Mouse (Mus musculus): ENCODE results near the gene Gm17334. TPM values are rescaled to one million over a fixed set of nuclear protein-coding genes. Genes with fewer than 3 reads are reported as not detected.

Gene Gm17334
- total and polyA plus RNA-seq, 3 experiments, result 0.47 to 1.8 TPM; not detected in 1

GRCm38 (mm10) chr11:53800975-53801374 is 28.0 kb upstream of the Gm17334 start:
- Histone ChIP-seq H3K4me1 (ENCODE audit: control insufficient read depth, insufficient read depth, low read length) (peaks cover 24% of the 10 kb centered on the region), H3K79me2 (replicated peaks; ENCODE audit: control insufficient read depth, insufficient read depth, low read length) (no peaks in the 10 kb centered on the region), H3K27me3 (ENCODE audit: control insufficient read depth, insufficient read depth, low read length) (no peaks in the 10 kb centered on the region), H3K36me3 (ENCODE audit: control insufficient read depth, insufficient read depth, low read length) (peaks cover 6% of the 10 kb centered on the region; the same call in 1 of the 2 replicates), H3K9ac (ENCODE audit: low read depth, low read length) (no peak overlapping the region), H3K27ac (no peak overlapping the region), H3K4me3 (no peak overlapping the region)
- TF ChIP-seq CTCF (IDR thresholded peaks at IDR 0.05) (no peak), POLR2A (IDR thresholded peaks at IDR 0.05; ENCODE audit: insufficient read depth, low read depth, low read length) (no peak), EP300 (IDR thresholded peaks at IDR 0.05; ENCODE audit: insufficient read depth, low read depth, low read length) (no peak)
- no peak for DNase-seq
- intact Hi-C loops (cut with DNase I), result no loop called here
- 84% methylated on average over 5 of the region's 5 CpGs for WGBS

GRCm38 (mm10) chr11:53800036-53800435 is 27.0 kb upstream of the Gm17334 start:
- peak overlapping the region; percentile 80 for H3K27ac ChIP-seq
- TF ChIP-seq EP300 (IDR thresholded peaks at IDR 0.05; ENCODE audit: insufficient read depth, low read depth, low read length) (no peak), CTCF (IDR thresholded peaks at IDR 0.05) (no peak), POLR2A (IDR thresholded peaks at IDR 0.05; ENCODE audit: insufficient read depth, low read depth, low read length) (no peak)
- WGBS, result 71% methylated on average over 4 of the region's 4 CpGs
- no peaks in the 10 kb centered on the region for H3K27me3 ChIP-seq (ENCODE audit: control insufficient read depth, insufficient read depth, low read length)
- H3K36me3 ChIP-seq (ENCODE audit: control insufficient read depth, insufficient read depth, low read length), result peaks cover 6% of the 10 kb centered on the region; the same call in 1 of the 2 replicates
- H3K79me2 ChIP-seq (replicated peaks; ENCODE audit: control insufficient read depth, insufficient read depth, low read length), result no peaks in the 10 kb centered on the region
- DNase-seq, result no peak
- H3K4me3 ChIP-seq, result no peak overlapping the region
- no peak overlapping the region for H3K9ac ChIP-seq (ENCODE audit: low read depth, low read length)
- H3K4me1 ChIP-seq (ENCODE audit: control insufficient read depth, insufficient read depth, low read length), result peaks cover 27% of the 10 kb centered on the region
- intact Hi-C loops (cut with DNase I), result no loop called here

- H3K27ac ChIP-seq, result peak overlapping the region; percentile 90
- intact Hi-C loops (cut with DNase I), result no loop called here
- TF ChIP-seq CTCF (IDR thresholded peaks at IDR 0.05) (no peak), EP300 (IDR thresholded peaks at IDR 0.05; ENCODE audit: insufficient read depth, low read depth, low read length) (no peak), POLR2A (IDR thresholded peaks at IDR 0.05; ENCODE audit: insufficient read depth, low read depth, low read length) (no peak)
Measured at GRCm38 (mm10) chr11:53798041-53798711, 25.2 kb upstream of the Gm17334 start.

GRCm38 (mm10) chr11:53797386-53797920 is 24.5 kb upstream of the Gm17334 start:
- Histone ChIP-seq H3K79me2 (replicated peaks; ENCODE audit: control insufficient read depth, insufficient read depth, low read length) (no peaks in the 10 kb centered on the region), H3K27me3 (ENCODE audit: control insufficient read depth, insufficient read depth, low read length) (no peaks in the 10 kb centered on the region), H3K27ac (peak overlapping the region; percentile 90), H3K9ac (ENCODE audit: low read depth, low read length) (no peak overlapping the region), H3K4me1 (ENCODE audit: control insufficient read depth, insufficient read depth, low read length) (peaks cover 36% of the 10 kb centered on the region), H3K4me3 (no peak overlapping the region), H3K36me3 (ENCODE audit: control insufficient read depth, insufficient read depth, low read length) (peaks cover 6% of the 10 kb centered on the region; the same call in 1 of the 2 replicates)
- TF ChIP-seq CTCF (IDR thresholded peaks at IDR 0.05) (no peak), POLR2A (IDR thresholded peaks at IDR 0.05; ENCODE audit: insufficient read depth, low read depth, low read length) (no peak), EP300 (IDR thresholded peaks at IDR 0.05; ENCODE audit: insufficient read depth, low read depth, low read length) (no peak)
- DNase-seq, result no peak
- intact Hi-C loops (cut with DNase I), result loop anchor here (2.0 kb wide), 2 partner anchors 15 to 35 kb away; no protein-coding TSS in a partner anchor
- WGBS, result 77% methylated on average over 6 of the region's 6 CpGs

More at GRCm38 (mm10) chr11:53798041-53798711, 25.2 kb upstream of the Gm17334 start:
- peak in 1 of 2 experiments; percentile 3 for DNase-seq
- Histone ChIP-seq H3K36me3 (ENCODE audit: control insufficient read depth, insufficient read depth, low read length) (peaks cover 6% of the 10 kb centered on the region; the same call in 1 of the 2 replicates), H3K27me3 (ENCODE audit: control insufficient read depth, insufficient read depth, low read length) (no peaks in the 10 kb centered on the region), H3K79me2 (replicated peaks; ENCODE audit: control insufficient read depth, insufficient read depth, low read length) (no peaks in the 10 kb centered on the region), H3K9ac (ENCODE audit: low read depth, low read length) (no peak overlapping the region), H3K4me1 (ENCODE audit: control insufficient read depth, insufficient read depth, low read length) (peaks cover 37% of the 10 kb centered on the region), H3K4me3 (no peak overlapping the region)
- 92% methylated on average over 10 of the region's 10 CpGs for WGBS

GRCm38 (mm10) chr11:53796409-53797151 is 23.6 kb upstream of the Gm17334 start:
- Histone ChIP-seq H3K9ac (ENCODE audit: low read depth, low read length) (peak overlapping the region; percentile 19; the same call in 1 of the 2 replicates), H3K27ac (peak overlapping the region; percentile 90), H3K4me1 (ENCODE audit: control insufficient read depth, insufficient read depth, low read length) (peaks cover 36% of the 10 kb centered on the region), H3K79me2 (replicated peaks; ENCODE audit: control insufficient read depth, insufficient read depth, low read length) (no peaks in the 10 kb centered on the region), H3K36me3 (ENCODE audit: control insufficient read depth, insufficient read depth, low read length) (peaks cover 6% of the 10 kb centered on the region; the same call in 1 of the 2 replicates), H3K4me3 (0 out of 2 replicates have a peak overlapping the region, but pooled peaks have one; percentile 11), H3K27me3 (ENCODE audit: control insufficient read depth, insufficient read depth, low read length) (no peaks in the 10 kb centered on the region)
- intact Hi-C loops (cut with DNase I), result loop anchor here (1.0 to 2.0 kb wide), 3 partner anchors 8 to 34 kb away; no protein-coding TSS in a partner anchor
- TF ChIP-seq POLR2A (IDR thresholded peaks at IDR 0.05; ENCODE audit: insufficient read depth, low read depth, low read length), result peak; percentile 19; the same call in 1 of the 2 replicates
- TF ChIP-seq EP300 (IDR thresholded peaks at IDR 0.05; ENCODE audit: insufficient read depth, low read depth, low read length), result peak; percentile 86; the same call in 1 of the 2 replicates
- TF ChIP-seq CTCF (IDR thresholded peaks at IDR 0.05), result no peak
- 33% methylated on average over 12 of the region's 12 CpGs for WGBS
- peak; percentile 82 to 85 for DNase-seq

All from heart, adult 2 months (tissue).